Mouse (Mus musculus) gonadal fat pad, adult 2 months (tissue): ENCODE measurements around the gene Qpct. TPM values are rescaled to one million over a fixed set of nuclear protein-coding genes. Genes with fewer than 3 reads are reported as not detected.

ENCODE experiments used
- DNase-seq: peaks from one replicate; pipeline ENCODE4 v3.0.0-alpha.2; 2012; ENCODE audit warnings: low read depth
- polyA plus RNA-seq: library from polyadenylated mRNA; depleted of rRNA; stranded (reverse); fragments of >200 nt; gene quantifications from 2 replicates; pipeline ENCODE4 v1.2.3, GENCODE M21; 2012; rRNA removed

Gene Qpct
- 7.6 and 10.5 TPM in 2 replicates for polyA plus RNA-seq

DNA sequence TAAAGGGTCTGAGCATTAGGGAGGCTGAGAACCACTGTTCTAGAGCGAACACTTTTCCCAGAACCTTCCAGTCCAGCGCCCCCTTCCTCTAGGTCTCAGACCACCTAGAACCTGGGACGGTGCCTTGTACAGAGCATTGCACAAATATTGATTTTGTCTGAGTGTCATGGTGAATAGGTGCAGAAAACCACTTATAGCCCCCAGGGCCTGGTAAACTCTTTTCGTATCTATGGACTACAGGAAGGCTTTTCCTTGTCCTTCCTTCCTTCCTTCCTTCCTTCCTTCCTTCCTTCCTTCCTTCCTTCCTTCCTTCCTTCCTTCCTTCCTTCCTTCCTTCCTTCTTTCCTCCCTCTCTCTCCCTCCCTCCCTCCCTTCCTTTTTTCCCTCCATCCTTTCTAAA lies at the start of gene Qpct:
Qpct (plus strand) TSS at position 301 of the 400 bp plus-strand sequence.
- DNase-seq: no peak

DNA sequence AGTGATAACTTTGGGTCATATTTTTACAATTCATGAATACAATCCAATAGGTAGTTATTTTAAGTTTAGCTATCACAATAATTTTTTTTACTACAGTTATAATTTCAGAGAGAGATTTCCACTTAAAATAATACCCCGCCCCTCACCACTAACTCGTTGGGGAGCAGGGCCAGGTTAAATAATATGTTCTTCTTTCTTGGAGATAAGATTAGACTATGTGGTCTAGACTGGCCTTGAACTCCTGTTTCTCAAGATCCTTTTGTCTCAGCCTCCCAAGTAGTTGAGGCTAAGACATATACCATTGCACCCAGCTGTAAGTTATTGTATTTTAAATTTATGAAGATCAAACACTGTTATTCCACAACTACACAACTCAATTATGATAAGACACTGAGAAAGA lies 38.1 kb upstream of the Qpct start:
- DNase-seq: no peak

DNA sequence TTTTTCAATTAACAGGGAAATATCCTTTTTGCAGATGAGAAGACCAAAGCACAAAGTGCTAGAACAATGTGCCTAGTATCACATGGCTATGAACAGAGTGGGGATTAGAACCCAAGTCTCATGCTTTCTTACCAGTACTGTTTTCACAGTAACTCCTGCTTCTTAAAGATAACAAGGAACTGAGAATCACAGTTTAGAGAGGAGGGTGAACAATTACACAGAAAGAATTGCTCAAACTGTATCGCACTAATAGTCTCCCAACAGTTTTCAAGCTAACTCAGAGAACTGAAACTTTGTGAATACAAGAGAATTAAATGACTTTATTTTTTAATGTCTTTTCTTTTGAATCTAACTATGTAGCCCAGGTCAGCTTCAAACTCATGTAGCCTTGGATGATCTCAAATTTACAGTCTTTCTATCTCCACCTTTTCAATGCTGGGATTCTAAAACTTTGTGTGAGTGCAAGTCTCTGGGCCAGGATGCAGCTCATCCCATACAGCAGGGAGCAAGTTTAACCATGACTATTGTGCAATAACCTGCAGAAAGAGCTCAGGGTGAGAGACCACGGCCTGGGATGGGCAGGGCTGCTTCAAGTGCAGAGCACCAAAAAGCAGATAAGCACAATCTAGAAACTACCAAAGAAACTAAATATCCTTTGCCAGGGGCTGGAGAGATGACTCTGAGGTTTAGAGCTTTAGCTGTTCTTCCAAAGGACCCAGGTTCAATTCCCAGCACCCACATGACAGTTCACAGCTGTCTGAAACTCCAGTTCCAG lies 36.6 kb upstream of the Qpct start:
- no peak for DNase-seq

DNA sequence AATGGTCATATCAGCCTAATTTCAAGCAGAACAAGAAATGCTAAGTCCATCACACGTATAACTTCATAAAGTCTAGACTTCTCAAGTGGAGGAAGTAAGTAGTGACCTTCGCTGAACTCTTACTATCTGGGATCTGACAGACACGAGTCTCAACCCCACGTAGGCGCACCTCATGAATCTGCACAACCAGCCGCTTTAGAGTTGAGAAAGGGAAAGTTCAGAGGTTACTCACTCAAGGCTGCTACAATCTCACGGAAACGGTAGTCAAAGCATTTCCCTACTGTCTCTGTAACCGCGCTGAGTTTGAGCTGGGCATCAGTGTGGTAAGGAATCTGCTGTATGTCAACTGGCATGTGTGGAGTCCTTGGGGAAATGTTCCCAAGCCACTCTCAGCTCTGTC lies 35.9 kb upstream of the Qpct start:
- no peak for DNase-seq

DNA sequence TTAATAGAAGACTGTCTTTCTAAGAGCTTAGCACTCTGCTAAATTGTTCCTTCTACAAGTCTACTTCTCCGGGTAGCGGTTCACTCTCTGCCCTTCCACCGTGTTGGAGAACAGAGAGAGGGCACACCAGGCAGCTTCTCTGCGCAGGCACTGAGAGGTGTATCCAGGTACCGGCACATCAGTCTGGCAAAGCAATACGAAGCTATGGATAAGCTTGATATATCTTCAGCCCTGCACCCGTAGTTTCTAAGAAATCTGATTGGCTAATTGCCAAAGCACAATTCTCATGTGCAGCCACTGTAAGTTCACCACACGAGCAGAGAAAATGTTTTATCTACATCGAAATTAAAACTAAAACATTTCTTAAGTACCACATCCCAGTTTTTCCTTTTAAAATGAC lies 33.3 kb upstream of the Qpct start:
- DNase-seq: no peak

DNA sequence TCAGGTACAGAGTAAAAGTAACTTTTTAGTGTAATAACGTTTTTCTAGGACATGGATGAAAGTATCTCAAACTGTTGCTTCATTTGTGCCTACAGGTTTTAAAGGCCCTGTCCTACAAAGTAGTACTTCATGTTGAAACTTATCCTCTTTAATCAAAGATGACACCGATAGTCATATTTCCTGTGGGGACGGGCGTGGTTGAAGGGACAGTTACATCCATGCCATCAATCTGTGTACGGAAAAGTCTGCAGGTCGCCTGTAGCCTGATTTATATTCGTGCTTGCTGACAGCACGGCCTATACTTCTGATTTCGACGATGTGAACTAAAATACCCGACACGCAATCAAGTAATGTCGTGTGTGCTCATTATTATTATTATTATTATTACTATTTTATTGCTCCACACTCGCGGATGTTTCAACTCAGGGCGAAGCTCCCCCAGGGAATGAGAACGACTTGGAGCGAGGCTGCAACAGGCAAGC lies 31.9 kb upstream of the Qpct start:
- peak; percentile 30 for DNase-seq

DNA sequence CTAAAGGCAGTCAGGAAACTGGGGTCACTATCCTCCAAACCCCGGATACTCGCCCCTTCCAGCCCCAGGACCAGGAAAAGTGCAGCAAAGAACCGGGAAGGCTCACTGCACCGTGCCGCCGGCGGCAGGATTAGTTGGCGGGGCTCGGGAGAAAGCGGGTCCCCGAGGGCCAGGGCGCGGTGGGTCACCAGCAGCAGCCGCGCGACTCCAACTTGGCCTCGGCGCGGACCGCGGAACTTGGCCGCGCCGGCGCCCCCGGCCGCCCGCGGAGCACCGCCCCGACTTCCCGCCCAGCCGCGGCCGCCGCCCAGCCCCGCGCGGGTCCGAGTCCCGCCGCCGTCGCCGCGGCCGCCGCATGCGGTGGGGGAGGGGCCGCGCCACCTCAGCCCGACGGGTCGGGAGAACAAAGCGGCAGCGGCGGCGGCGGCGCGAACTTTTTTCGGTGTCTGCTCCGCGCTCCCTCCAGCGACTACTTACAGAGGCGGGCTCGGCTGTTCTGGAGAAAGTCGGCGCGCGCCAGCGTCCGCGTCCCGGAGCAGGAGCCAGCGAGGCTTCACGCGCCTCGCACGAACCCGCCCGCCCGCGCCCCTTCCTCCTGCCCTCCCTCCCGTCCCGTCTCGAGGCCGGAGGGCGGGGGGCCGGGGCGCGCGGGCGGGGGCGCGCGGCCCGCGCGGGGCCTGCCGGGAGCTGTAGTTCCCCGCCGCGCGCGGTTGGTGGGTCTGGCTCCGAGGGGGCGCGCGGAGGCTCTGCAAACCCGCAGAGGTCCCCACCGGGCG lies 31.3 kb upstream of the Qpct start, which contains the start of gene Prkd3:
Prkd3 (minus strand) TSS at position 609 of the 776 bp plus-strand sequence.
- no peak for DNase-seq

DNA sequence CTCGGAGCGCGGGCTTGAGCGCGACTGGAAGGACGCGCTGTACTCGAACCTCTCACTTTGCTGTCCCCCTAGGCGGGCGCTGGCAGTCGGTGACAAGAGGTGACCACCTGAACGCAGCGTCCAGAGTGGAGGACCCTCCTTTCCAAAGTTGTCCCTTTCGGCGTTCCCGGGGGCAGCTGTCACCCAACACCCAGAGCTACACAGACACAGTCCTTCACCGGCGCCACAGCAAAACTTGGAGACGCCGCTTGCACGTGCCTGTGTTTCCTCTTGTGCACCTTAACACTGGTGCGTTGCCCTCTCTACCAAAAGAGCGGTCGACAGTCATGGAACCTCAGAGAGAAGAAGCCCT lies 30.7 kb upstream of the Qpct start:
- DNase-seq: no peak

DNA sequence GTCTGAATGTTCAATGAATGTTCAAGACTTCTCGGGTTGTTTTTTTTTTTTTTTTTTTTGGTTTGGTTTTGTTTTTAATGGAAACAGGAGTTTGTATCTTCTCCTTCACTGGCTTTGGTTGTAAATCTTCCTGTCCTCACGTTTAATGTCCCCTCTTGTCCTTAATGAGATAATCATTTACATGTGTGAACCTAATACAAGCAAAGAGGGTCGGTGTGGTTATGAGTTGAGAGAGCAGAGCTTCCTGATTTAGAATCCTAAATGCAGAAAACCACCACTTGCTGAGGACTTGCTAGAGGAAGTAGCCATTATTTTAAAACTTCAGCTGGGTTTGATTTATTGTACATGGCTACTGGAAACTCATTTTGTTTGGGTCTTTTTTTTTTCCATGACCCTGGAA lies 29.0 kb upstream of the Qpct start:
- no peak for DNase-seq

DNA sequence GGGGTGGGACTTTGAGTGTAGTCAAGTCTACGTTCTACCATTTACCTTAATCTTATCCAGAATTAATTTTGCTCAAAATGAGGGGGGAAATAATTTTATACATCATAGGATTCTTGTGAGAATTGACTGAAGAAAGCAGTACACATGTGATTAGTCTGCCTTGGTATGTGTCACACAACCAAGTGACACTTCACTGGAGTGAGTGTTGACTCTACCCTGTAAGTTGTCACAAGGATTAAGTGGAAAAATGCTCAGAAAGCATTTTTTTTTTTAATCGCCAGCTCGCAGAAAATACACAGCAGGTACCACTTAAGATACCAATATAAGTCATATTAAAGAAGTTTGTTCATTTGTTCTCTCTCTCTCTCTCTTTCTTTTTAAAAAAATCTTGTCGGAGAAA lies 27.2 kb upstream of the Qpct start:
- DNase-seq: no peak

DNA sequence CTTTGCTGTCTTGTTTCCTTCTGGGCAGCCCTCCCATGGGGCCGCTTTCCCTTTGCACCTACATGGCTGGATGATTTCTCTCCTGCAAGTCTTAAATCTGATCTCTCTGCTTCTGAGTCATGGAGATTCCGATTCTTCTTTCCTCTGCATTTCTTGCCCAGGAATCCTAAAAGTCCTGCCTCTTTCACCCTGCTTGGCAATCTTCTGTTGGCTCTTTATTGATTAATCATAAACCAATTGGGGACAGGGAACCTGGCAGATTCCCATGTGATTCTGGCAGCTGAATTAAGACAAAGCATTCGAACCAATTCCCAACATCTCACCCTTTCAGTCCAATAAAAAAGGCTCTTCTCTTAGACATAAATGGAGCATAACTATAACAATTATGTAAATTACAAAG lies 22.5 kb upstream of the Qpct start:
- no peak for DNase-seq

DNA sequence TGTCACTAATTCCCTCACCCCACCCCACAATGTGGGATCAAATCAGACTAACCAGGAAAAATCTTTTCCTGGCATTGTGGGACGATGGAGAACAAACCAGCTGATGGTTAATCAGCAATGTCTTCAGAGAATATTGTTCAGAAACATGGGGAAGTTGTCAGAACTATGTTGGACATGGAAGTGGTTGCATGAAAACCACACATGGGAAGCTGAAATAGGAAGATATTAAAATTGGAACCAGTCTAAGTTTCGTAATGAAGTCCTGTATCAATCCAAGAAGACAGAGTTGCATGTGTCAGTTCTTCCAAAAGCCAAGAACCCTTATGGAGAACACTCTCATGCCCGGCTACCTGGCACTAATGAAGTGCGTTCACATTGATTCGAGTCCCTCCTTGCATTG lies 20.1 kb upstream of the Qpct start:
- DNase-seq: no peak

DNA sequence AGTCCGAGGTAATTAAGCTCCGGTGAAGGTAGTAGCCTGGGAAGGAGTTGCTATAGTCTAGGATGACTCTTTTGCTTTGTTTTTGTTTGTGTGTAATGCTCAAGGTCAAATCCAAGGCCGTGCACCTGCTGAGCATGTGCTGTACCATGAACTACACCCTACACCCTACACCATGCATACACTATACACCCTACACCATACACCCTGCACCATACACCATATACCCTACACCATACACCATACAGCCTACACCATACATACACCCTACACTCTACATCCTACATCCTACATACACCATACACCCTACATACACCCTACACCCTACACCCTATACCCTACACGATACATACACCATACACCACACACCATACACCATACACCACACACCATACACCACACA lies 18.9 kb upstream of the Qpct start:
- no peak for DNase-seq

DNA sequence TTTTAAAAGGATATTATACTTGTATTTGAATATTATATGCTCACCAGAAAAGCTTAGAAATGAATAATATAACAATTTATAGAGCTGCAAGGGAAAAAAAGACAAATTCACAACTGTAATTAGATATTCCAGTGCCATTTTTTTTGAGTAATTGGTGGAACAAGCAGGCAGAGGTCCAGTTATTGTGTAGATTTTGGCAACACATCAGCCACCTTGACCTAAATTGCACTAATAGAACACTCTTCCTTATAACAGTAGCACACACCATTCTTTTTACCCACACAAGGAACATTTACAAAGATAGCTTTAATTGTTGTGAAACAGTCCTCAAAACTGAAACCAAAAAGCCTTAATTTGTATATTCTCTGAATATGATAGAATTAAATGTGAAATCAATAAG lies 12.0 kb upstream of the Qpct start:
- DNase-seq: no peak

DNA sequence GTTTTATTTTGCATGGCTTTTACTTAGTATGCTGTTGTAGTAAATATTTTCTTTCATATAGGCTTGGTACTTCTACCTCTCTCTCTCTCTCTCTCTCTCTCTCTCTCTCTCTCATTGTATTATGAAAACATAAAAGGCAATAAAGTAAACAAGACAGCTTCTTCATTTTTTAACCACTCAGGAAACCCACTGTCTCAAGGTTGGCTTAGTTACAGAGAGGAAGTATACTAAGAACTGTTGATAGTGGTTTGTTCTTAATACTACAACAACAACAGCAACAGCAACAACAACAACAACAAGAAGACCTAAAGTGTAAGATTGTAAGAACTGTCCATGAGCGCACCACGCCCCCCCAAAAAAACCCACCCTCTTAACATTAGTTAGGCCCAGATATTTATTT lies 8.0 kb upstream of the Qpct start:
- DNase-seq: no peak

DNA sequence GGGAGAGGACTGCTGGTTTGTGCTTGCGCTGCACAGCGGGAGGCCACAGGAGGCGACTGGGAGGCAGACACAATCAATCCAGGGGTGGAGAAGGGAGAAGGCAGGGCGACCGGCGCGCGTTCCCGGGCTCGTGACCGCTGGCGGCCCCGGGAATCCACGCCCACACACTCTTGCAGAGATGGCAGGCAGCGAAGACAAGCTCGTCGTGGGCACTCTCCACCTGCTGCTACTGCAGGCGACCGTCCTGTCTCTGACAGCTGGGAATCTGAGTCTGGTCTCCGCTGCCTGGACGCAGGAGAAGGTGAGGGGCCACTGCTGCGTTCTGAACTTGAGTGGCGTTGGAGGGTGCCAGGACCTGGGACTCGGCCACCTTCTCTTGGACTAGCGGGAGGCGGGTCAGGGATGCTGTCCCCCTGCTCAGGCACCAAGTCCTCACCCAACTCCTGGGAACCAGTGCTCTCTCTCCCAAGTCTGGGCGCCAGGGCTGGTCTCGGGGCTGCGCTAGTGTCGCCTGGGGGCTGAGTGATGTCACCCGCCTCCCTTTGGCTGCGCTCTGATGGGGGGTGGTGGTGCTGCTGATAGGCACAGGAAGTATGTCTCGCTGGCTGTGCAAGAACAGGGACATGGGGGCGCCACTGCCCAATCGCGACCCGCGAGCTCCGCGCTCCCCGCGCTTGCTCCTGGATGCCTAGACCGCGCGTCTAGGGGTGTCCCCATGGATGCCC lies 544 bp downstream of the Qpct start:
- no peak for DNase-seq

DNA sequence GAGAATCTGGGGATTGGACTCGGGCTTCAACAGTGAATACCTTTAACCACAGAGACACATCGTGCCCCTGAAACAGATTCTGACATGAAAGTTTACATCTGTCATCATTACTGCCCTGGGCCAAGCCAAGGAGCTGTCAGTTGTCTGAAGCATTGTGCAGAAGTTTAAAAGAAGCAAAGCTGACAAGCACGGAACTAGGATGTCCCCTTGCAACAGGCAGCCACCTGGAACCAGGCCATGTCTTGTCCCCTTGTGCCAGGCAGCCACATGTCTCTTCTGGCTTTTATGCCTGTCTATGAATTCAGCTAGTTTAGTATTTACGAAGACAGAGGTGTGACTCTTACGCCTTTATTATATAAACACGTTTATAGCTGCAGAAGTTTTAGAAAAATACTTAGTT lies 6.6 kb downstream of the Qpct start:
- DNase-seq: no peak

DNA sequence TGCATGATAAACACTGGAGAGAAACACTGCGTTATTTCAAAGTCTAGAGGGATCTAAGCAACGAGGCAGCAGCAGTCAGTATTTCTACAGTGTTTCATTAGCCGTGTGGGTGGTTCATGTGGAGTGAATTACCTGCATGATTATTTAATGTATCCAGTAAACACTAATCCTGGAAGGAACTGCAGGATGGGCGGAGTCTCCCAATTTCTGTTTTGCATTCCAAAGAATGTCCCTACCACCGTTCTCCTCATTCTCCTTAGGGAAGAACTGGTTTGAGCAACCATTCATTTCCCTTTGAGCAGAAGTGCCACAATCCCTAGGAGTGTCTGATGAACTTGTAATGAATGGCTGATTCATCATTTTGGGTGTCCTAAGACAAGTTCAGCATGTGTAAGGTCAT lies 8.5 kb downstream of the Qpct start:
- no peak for DNase-seq

DNA sequence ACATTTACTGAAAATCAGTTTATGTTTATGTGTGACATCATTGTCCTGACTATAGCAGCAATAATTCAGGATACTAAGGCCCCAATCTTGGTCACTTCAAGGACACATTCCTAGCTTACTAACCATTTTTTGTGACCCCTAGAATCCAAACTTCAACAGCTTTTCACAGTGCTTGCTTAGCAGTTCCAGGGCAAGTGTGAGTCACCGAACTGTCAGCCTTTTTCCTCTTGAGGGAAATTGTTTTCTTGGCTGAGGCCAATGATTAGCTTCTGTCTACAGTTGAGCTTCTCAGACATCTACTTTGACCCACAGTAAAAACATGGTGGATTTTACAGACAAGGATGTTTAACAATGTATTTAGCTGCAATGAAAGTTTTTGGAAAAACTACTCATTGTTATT lies 12.5 kb downstream of the Qpct start:
- no peak for DNase-seq

DNA sequence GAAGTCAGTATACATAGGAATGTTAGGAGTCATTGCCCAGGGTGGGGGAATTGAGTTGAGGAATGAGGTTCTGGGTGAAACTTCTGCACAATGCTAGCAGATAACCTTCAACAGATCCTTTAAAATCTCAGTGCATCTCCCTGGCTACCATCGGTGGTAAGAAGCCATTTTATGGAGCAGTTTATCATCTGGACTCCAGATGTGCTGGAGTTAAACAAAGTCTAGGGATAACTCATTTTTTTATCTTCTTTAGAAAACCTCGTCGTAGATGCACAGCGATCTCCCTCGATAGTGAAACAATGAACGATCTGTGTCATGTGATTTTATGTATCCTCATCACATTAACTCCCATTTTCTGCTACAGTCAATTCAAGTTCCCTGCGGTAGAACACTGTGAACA lies 16.9 kb downstream of the Qpct start:
- no peak for DNase-seq

DNA sequence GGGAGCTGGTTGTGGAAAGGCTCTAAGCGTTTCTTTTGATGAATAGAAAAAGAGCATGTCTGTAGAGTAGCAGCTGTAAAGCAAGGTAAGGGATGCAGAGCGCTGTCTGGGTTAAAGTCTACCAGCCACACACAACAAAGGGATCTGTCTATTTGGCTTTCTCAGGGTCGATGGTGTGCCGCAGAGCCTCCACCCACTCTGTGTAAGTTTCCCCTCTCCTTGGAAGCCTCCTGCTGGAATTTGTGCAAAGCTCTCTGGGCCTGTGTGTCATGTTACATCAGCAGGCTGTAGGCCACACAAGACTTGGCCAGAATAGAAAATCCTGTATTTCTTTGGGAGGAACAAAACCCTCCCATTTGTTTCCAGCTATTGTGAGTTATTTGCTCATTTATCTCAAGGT lies 17.3 kb downstream of the Qpct start:
- no peak for DNase-seq

DNA sequence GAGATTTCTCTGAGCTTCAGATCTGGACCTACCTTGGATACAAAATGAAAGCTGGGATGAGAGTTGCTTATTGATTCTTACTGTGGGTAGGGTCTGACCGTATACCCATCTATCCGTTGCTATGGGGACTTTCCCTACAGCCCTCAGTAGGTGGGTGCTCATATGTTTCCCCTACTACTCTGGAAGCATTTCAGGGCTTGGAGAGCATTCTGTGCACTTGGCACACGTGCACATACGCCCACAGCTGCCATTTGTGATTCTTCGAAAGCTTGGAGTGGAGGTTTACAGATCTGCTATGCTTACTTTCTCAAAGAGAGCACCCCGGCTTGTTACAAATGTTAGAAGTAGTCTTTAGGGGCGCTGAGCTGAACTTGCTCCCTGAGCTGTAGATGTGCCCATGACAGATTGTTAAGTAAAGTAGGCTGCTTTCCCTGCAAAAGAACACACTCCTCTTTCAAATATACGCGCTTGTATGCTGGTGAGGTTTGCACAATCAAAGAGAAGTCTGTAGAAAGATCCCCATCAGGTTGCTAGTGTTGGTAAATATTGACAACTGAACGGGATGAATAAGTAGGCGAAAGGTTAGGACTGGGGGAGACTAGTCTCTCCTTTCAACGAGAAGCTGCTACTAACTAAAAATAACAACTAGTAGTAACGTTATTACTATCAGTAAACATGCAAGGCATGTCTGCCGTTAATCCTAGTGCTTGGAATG lies 18.2 kb downstream of the Qpct start:
- DNase-seq: no peak
